Mouse (Mus musculus): ENCODE measurements around the gene Lor.

The Lor gene

GRCm38 (mm10) chr3:92083042-92083441, at the start of gene Lor:
Gene Lor (minus strand): TSS chr3:92083142.
- no peak for DNase-seq (ENCODE audit: low spot score)

GRCm38 (mm10) chr3:92123847-92124246, 40.9 kb upstream of the Lor start, which contains the start of gene Prr9:
Gene Prr9 (minus strand): TSS chr3:92123947.
- no peak for DNase-seq (ENCODE audit: low spot score)

- DNase-seq (ENCODE audit: low spot score) = no peak
These were observed 38.0 kb upstream of the Lor start for GRCm38 (mm10) chr3:92120902-92121301.

DNA sequence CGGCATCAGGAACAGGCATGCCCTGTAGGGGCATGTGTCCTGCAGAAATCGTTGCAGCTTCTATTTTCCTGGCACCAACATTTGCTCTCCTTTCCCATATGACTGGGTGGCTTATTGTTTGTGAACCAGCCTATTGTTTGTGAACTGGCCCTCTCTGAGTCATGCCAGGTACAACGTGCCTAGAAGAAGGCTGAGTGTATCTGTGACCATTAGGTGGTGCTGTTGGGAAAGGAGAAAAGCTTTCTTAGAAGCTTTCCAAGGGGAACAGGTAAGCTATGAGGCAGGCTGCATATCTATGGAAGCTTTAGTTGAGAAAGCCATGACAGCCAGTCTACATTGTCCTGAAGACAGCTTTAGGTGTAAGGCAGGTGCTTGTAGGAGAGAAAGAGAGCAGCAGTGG, 35.0 kb upstream of the Lor start:
- DNase-seq (ENCODE audit: low spot score) = no peak

DNA sequence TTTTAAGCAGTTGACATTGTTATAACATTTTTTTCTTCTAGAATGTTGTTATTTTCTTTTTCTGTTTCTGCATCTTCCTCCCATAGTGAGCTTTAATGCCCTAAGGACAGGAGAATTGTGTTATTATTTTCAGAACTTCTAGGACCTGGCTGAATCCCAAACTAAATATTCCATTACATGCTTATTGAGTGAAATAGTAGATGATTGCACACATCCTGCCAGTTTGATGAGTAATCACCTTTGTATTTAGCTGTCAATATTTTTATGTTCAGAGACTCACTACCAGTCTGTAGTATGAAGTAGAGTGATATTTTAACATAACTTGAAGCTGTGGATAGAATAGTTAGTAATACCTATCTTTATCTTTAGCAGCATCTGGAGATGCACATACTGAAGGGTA, 28.6 kb upstream of the Lor start:
- DNase-seq (ENCODE audit: low spot score) = no peak

GRCm38 (mm10) chr3:92110790-92111189, 27.8 kb upstream of the Lor start:
- DNase-seq (ENCODE audit: low spot score) = no peak

GRCm38 (mm10) chr3:92106582-92106981, 23.6 kb upstream of the Lor start:
- DNase-seq (ENCODE audit: low spot score) = no peak

GRCm38 (mm10) chr3:92081285-92081931, 1.5 kb downstream of the Lor start:
- DNase-seq (ENCODE audit: low spot score) = no peak

GRCm38 (mm10) chr3:92080462-92081284, 2.3 kb downstream of the Lor start:
- no peak for DNase-seq (ENCODE audit: low spot score)

DNA sequence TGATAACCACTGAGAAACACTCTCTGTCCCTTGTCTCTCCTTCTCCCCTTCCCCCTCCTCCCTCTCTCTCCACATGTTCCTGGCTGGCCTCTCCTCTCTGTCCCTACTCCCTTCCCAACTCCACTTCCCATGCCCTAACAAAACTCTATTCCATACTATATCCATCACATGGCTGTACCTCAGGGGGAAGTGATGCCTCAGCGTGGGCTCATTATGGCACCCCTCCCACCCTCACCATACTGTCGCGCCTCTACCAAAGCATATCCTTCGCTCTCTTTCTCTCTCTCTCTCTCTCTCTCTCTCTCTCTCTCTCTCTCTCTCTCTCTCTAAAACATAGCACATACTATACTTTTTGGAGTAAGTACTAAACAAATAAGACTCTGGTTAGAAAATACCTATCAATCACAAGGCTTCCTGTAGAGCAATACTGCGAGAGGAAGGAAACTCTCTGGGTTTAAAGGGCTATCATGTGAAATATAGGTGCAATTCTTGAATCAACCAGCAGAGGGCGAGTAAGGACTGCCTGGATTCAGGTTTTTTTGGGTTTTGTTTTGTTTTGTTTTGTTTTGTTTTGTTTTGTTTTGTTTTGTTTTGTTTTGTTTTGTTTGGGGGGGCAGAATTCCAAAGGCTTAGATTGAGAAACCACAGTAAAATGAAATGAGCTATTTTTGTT, 32.4 kb downstream of the Lor start:
- DNase-seq (ENCODE audit: low spot score) = peak; percentile 3

DNA sequence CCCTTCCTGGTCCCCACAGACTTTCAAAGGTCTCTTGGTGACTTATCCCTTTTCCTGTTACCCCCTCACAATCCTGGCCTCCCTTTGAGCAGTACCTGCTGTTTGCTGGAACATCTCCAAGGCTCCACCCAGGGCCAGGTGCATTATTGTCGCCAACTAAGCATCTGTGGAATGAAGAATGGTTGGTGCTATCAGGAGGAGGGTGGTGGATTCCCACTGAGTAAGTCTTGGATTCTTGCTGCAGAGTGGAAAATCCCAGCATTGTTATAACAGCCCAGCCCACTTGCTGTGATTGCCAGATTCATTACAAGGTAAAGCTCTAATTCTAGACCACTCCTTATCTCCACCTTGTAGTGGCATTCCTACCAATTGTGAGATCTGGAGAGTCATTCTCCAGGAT, 49.0 kb downstream of the Lor start:
- no peak for DNase-seq (ENCODE audit: low spot score)

- no peak for DNase-seq (ENCODE audit: low spot score)
These were observed 49.7 kb downstream of the Lor start for GRCm38 (mm10) chr3:92033203-92033602.

All from c-Kit-positive CD71-positive TER-119-positive erythroid progenitor cells, embryonic 14.5 days (primary cell).